14 mouse cellular contexts compared by ENCODE assay signal in genomic region chr17:17396869-17397268, GRCm38 (mm10). TPM values are rescaled to one million over a fixed set of nuclear protein-coding genes. Genes with fewer than 3 reads are reported as not detected.
"Had no signal": no experiment of that assay in that cellular context is flagged by ENCODE, and none has a peak within 500 bp of the region (broad histone marks: within the 10 kb centered on the region; RNA-seq: fewer than 3 reads in every experiment).

No protein-coding gene starts in this region.

- H3K4me1 ChIP-seq: liver, embryonic 12.5 days; neural tube, embryonic 13.5 days had no signal

- DNase-seq: kidney, postnatal 25 days; lung, embryonic 14.5 days; lung, postnatal 10 days; lung, postnatal 4 days; right cerebral cortex, adult 18-20 months; right cerebral cortex, postnatal 25 days; thymus, postnatal 14 days had no signal

- H3K9me3 ChIP-seq: limb, embryonic 15.5 days; liver, embryonic 12.5 days; midbrain, embryonic 15.5 days; neural tube, embryonic 13.5 days had no signal

- H3K4me2 ChIP-seq: limb, embryonic 15.5 days; liver, embryonic 12.5 days; lung, embryonic 14.5 days; midbrain, embryonic 15.5 days; neural tube, embryonic 13.5 days had no signal

- H3K27ac ChIP-seq: left cerebral cortex, adult 2 months; limb, embryonic 15.5 days; liver, embryonic 12.5 days; midbrain, embryonic 15.5 days; neural tube, embryonic 13.5 days had no signal

- H3K36me3 ChIP-seq: midbrain, embryonic 15.5 days had no signal

- ATAC-seq: liver, embryonic 12.5 days; midbrain, embryonic 15.5 days had no signal

- H3K27me3 ChIP-seq: limb, embryonic 15.5 days; liver, embryonic 12.5 days; midbrain, embryonic 15.5 days; neural tube, embryonic 13.5 days had no signal

- H3K4me3 ChIP-seq: left cerebral cortex, adult 2 months; limb, embryonic 15.5 days; liver, embryonic 12.5 days; midbrain, embryonic 15.5 days; neural tube, embryonic 13.5 days had no signal

- H3K9ac ChIP-seq: limb, embryonic 15.5 days; liver, embryonic 12.5 days; lung, embryonic 14.5 days; midbrain, embryonic 15.5 days; neural tube, embryonic 13.5 days had no signal

RNA-seq across cellular contexts. Expression of gene Lix1, which starts 5.6 kb away (rescaled TPM):
- total RNA-seq: megakaryocyte-erythroid progenitor cell, adult 5-6 weeks had no signal
- polyA plus RNA-seq: small intestine, adult 2 months had no signal
